Mouse (Mus musculus): ENCODE measurements around the gene Ankrd10. TPM values are rescaled to one million over a fixed set of nuclear protein-coding genes. Genes with fewer than 3 reads are reported as not detected.

The Ankrd10 gene
- total and polyA plus RNA-seq, 3 experiments: 70.4 to 74.8 TPM; not detected in 1

DNA sequence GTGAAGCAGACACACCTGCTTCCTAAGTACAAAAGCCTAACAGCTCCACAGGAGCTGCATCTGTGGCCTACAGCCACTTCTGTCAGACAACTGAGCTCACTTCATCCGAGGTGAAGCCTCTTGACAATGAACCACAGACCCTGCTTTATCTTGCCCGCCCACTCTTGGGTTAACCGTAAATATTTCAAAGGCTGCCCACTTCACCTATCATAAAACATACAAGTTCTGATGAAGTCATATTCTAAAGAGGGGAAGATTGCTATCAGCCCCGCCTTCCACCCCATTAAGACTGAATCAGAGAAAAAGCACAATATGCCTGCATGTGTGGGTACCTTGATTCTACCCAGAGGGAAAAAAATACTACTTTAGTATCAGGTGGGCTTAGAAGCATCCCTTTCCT lies 10.5 kb downstream of the Ankrd10 start:
- Histone ChIP-seq H3K36me3 (ENCODE audit: control insufficient read depth in 1 of 2, insufficient read depth in 2 of 2, low read length in 2 of 2) (peaks cover 7 to 27% of the 10 kb centered on the region in 2 experiments), H3K4me3 (ENCODE audit: control insufficient read depth in 1 of 2, insufficient read depth in 1 of 2, low read depth in 2 of 2, low read length in 2 of 2) (no peak overlapping the region), H3K9ac (ENCODE audit: control insufficient read depth, low read depth, low read length, poor library complexity, severe bottlenecking) (no peak overlapping the region), H3K79me2 (ENCODE audit: control insufficient read depth, insufficient read depth, low read length, poor library complexity) (peaks cover 3% of the 10 kb centered on the region; the same call in 1 of the 2 replicates), H3K27me3 (ENCODE audit: control insufficient read depth in 1 of 2, insufficient read depth in 2 of 2, low read length in 2 of 2) (no peaks in the 10 kb centered on the region), H3K4me1 (ENCODE audit: control insufficient read depth in 1 of 2, insufficient read depth in 2 of 2, low read length in 2 of 2) (0 out of 4 replicates have a peak, but pooled peaks cover 0 to 5% of the 10 kb centered on the region in 2 experiments), H3K27ac (ENCODE audit: control insufficient read depth, low read depth, low read length) (no peak overlapping the region), H3K9me3 (replicated peaks; ENCODE audit: insufficient read depth, low read length) (no peaks in the 10 kb centered on the region)
- DNase-seq (ENCODE audit: low read depth, low spot score): peak; percentile 32
- TF ChIP-seq ZMIZ1 (IDR thresholded peaks at IDR 0.05; ENCODE audit: low read depth, low read length) (no peak), GATA1 (IDR thresholded peaks at IDR 0.05; ENCODE audit: low read depth, low read length) (peak; percentile 43), EP300 (IDR thresholded peaks at IDR 0.05; ENCODE audit: low read depth in 1 of 2, low read length in 2 of 2) (peak in 1 of 2 experiments; percentile 30; a peak in 1 of 4 replicates)

DNA sequence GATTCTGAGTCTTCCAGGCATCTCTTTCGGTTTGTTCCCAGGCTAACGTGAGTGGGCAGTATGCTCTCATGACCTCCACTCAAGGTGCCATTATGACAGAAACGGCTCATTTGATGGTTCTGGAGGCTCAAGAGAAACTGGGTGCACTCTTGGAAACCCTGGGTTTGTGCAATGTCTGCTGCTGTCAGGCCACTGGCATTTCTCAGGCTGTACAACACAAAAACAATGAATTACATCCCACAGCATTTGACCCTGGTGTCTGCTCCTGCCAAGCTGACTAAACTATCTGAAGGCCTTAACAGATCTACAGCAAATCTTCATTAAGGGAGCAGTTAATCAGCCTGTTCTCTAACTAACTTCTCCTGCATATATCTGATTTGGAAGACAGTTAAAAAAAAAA lies 16.5 kb downstream of the Ankrd10 start:
- H3K36me3 ChIP-seq (ENCODE audit: control insufficient read depth in 1 of 2, insufficient read depth in 2 of 2, low read length in 2 of 2): peaks cover 0 to 32% of the 10 kb centered on the region in 2 experiments; a peak in 2 of 4 replicates
- DNase-seq (ENCODE audit: low read depth, low spot score): no peak
- H3K27ac ChIP-seq (ENCODE audit: control insufficient read depth, low read depth, low read length): no peak overlapping the region
- H3K79me2 ChIP-seq (ENCODE audit: control insufficient read depth, insufficient read depth, low read length, poor library complexity): no peaks in the 10 kb centered on the region
- H3K9ac ChIP-seq (ENCODE audit: control insufficient read depth, low read depth, low read length, poor library complexity, severe bottlenecking): no peak overlapping the region
- H3K4me1 ChIP-seq (ENCODE audit: control insufficient read depth in 1 of 2, insufficient read depth in 2 of 2, low read length in 2 of 2): no peaks in the 10 kb centered on the region
- no peaks in the 10 kb centered on the region for H3K27me3 ChIP-seq (ENCODE audit: control insufficient read depth in 1 of 2, insufficient read depth in 2 of 2, low read length in 2 of 2)
- H3K9me3 ChIP-seq (replicated peaks; ENCODE audit: insufficient read depth, low read length): no peaks in the 10 kb centered on the region
- no peak overlapping the region for H3K4me3 ChIP-seq (ENCODE audit: control insufficient read depth in 1 of 2, insufficient read depth in 1 of 2, low read depth in 2 of 2, low read length in 2 of 2)
- no peak for TF ChIP-seq USF1 (IDR thresholded peaks at IDR 0.05; ENCODE audit: low read depth, low read length)
- no peak for TF ChIP-seq MEF2A (IDR thresholded peaks at IDR 0.05; ENCODE audit: extremely low read depth, insufficient replicate concordance, low read depth, low read length, poor library complexity, severe bottlenecking)
- TF ChIP-seq GABPA (IDR thresholded peaks at IDR 0.05; ENCODE audit: low read depth, low read length): no peak

DNA sequence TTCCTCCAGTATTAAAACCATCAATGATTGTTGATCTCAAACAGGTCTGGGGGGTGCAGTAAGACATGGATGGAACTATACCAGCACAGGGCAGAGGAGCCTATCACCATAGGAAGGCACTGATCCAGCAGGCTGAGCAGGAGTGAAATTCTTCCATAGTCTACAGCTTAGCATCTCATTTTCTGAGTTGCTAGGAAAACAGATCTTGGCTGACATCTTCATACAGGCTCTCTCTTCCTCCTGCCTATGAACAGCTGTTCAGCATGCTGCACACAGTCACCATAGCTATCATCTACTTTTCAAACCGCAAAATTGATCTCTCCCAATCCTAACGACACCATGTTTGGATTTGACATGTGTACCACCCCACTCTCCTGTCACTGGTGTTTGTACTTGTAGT lies 17.5 kb downstream of the Ankrd10 start:
- H3K27ac ChIP-seq (ENCODE audit: control insufficient read depth, low read depth, low read length): no peak overlapping the region
- H3K4me3 ChIP-seq (ENCODE audit: control insufficient read depth in 1 of 2, insufficient read depth in 1 of 2, low read depth in 2 of 2, low read length in 2 of 2): no peak overlapping the region
- H3K27me3 ChIP-seq (ENCODE audit: control insufficient read depth in 1 of 2, insufficient read depth in 2 of 2, low read length in 2 of 2): no peaks in the 10 kb centered on the region
- no peaks in the 10 kb centered on the region for H3K9me3 ChIP-seq (replicated peaks; ENCODE audit: insufficient read depth, low read length)
- H3K9ac ChIP-seq (ENCODE audit: control insufficient read depth, low read depth, low read length, poor library complexity, severe bottlenecking): no peak overlapping the region
- H3K36me3 ChIP-seq (ENCODE audit: control insufficient read depth in 1 of 2, insufficient read depth in 2 of 2, low read length in 2 of 2): peaks cover 0 to 33% of the 10 kb centered on the region in 2 experiments; a peak in 2 of 4 replicates
- TF ChIP-seq E2F4 (IDR thresholded peaks at IDR 0.05; ENCODE audit: borderline replicate concordance, low read depth, low read length): no peak
- no peak for TF ChIP-seq SIN3A (IDR thresholded peaks at IDR 0.05; ENCODE audit: low read length)
- no peak for TF ChIP-seq GATA1 (IDR thresholded peaks at IDR 0.05; ENCODE audit: low read depth, low read length)
- no peak for TF ChIP-seq HCFC1 (IDR thresholded peaks at IDR 0.05; ENCODE audit: low read depth, low read length)
- TF ChIP-seq GABPA (IDR thresholded peaks at IDR 0.05; ENCODE audit: low read depth, low read length): no peak
- TF ChIP-seq NRF1 (IDR thresholded peaks at IDR 0.05; ENCODE audit: insufficient read depth, low read depth, low read length, poor library complexity, severe bottlenecking): no peak
- TF ChIP-seq MEF2A (IDR thresholded peaks at IDR 0.05; ENCODE audit: extremely low read depth, insufficient replicate concordance, low read depth, low read length, poor library complexity, severe bottlenecking): no peak
- TF ChIP-seq SMC3 (IDR thresholded peaks at IDR 0.05; ENCODE audit: low read depth, low read length): no peak
- no peak for TF ChIP-seq NELFE (IDR thresholded peaks at IDR 0.05; ENCODE audit: low read depth, low read length)
- no peak for TF ChIP-seq POLR2A (IDR thresholded peaks at IDR 0.05; ENCODE audit: control insufficient read depth in 1 of 2, insufficient read depth in 1 of 2, low read depth in 1 of 2, low read length in 2 of 2, poor library complexity in 1 of 2)
- TF ChIP-seq EP300 (IDR thresholded peaks at IDR 0.05; ENCODE audit: low read depth in 1 of 2, low read length in 2 of 2): no peak
- DNase-seq (ENCODE audit: low read depth, low spot score): no peak
- no peaks in the 10 kb centered on the region for H3K79me2 ChIP-seq (ENCODE audit: control insufficient read depth, insufficient read depth, low read length, poor library complexity)
- no peaks in the 10 kb centered on the region for H3K4me1 ChIP-seq (ENCODE audit: control insufficient read depth in 1 of 2, insufficient read depth in 2 of 2, low read length in 2 of 2)
